Mouse (Mus musculus) erythroblast, embryonic 14.5 days (primary cell): ENCODE data around the gene Map4k4. TPM values are rescaled to one million over a fixed set of nuclear protein-coding genes. Genes with fewer than 3 reads are reported as not detected.

Experiments
- H3K27me3 ChIP-seq: 2 replicates; pipeline ENCODE4 v1.6.1; 2012; ENCODE audit warnings: inconsistent platforms; ENCODE audit not compliant: control insufficient read depth
- H3K36me3 ChIP-seq: 2 replicates; pipeline ENCODE4 v1.6.1; 2012; ENCODE audit warnings: mild to moderate bottlenecking, inconsistent platforms; ENCODE audit not compliant: control insufficient read depth
- H3K4me1 ChIP-seq: 2 replicates; pipeline ENCODE4 v1.6.1; 2012; ENCODE audit warnings: inconsistent platforms; ENCODE audit not compliant: control insufficient read depth
- H3K4me3 ChIP-seq: replicated peaks from 2 replicates; pipeline ENCODE3; 2012; ENCODE audit warnings: moderate library complexity, mild to moderate bottlenecking, inconsistent platforms
- H3K9me3 ChIP-seq: 2 replicates; pipeline ENCODE4 v1.6.1; 2012; ENCODE audit warnings: low read length, inconsistent platforms, mixed read lengths; ENCODE audit not compliant: control insufficient read depth
- GATA1 ChIP-seq: IDR thresholded peaks from 2 replicates; pipeline ENCODE4 v1.6.1; 2012; ENCODE audit warnings: low read length, inconsistent platforms, mixed read lengths
- TAL1 ChIP-seq: IDR thresholded peaks from 3 replicates; pipeline ENCODE4 v1.6.1; 2012; ENCODE audit warnings: low read length, inconsistent platforms, mixed read lengths
- polyA plus RNA-seq: library from polyadenylated mRNA; stranded (reverse); fragments of >175 nt; gene quantifications from 2 replicates; pipeline ENCODE4 v1.2.3, GENCODE M21; 2012

Gene Map4k4
- polyA plus RNA-seq, 1 experiment, result 0.12 TPM

DNA sequence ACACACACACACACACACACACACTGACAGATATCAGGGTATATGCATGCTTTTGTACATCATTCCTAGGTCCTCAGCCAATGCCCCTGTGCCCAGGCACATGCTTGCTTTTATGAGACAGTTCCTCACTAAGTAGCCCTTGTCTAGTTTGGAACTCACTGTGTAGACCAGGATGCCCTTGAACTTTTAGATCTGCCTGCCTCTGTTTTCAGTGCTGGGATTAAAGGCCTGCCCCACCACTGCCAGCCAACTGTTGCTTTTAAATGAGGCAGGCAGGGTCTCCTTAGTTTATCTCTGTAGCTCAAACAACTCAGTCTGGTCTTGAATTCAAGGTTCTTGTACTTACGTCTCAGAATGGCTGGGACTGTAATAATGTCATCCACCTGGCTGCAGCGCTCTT lies 8.3 kb downstream of the Map4k4 start:
- Histone ChIP-seq H3K36me3 (no peaks in the 10 kb centered on the region; the same call in 1 of the 2 replicates), H3K4me1 (no peaks in the 10 kb centered on the region; the same call in 1 of the 2 replicates)
- TF ChIP-seq TAL1 (no peak), GATA1 (no peak)

DNA sequence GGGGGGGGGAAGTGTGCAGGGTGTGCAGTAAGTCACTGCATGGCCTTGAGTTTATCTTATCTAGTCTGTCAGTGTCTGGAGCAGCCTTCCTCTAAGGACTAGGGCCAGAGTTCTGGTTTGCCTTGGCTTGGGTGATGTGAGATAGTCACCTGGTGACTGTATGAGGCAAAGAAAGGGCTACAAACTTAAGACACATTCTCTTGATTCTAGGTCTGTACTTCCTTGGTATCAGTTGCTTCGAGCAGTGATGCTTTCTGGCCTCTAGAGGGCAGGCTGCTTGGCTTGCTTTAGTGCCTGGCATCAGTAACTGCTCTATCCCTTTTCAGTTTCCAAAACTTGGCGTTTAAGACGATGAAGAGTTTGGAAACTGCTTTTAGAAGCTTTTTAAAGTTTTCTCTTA lies 10.7 kb downstream of the Map4k4 start:
- H3K4me3 ChIP-seq, result no peak overlapping the region
- H3K36me3 ChIP-seq, result no peaks in the 10 kb centered on the region; the same call in 1 of the 2 replicates
- H3K9me3 ChIP-seq, result peaks cover 6% of the 10 kb centered on the region
- H3K27me3 ChIP-seq, result no peaks in the 10 kb centered on the region
- H3K4me1 ChIP-seq, result no peaks in the 10 kb centered on the region; the same call in none of the 2 replicates
- TF ChIP-seq TAL1 (no peak), GATA1 (no peak)

More for the DNA sequence above, 8.3 kb downstream of the Map4k4 start:
- no peak overlapping the region for H3K4me3 ChIP-seq
- H3K9me3 ChIP-seq, result no peaks in the 10 kb centered on the region
- H3K27me3 ChIP-seq, result no peaks in the 10 kb centered on the region

DNA sequence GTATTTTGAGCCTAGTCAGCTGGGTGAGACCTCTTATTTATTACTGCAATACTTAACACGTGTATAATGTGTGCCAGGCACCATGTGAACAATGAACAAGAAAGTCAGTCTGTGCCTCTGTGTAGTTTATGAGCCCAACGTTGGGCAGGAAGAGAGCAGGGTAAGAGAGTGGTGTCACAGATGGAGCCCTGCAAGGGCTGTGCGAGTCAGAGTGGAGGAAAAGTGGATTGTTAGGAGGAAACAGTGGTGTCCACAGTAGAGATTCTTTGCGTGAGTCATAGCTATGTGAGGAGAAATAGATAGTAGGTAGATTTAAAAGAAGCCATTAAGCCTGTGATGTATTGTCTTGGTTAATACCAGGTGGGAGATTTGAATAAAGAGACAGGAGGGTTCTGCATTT lies 12.5 kb downstream of the Map4k4 start:
- Histone ChIP-seq H3K36me3 (no peaks in the 10 kb centered on the region; the same call in 1 of the 2 replicates), H3K9me3 (peaks cover 6% of the 10 kb centered on the region), H3K27me3 (no peaks in the 10 kb centered on the region), H3K4me3 (no peak overlapping the region), H3K4me1 (no peaks in the 10 kb centered on the region; the same call in none of the 2 replicates)
- TF ChIP-seq TAL1 (no peak), GATA1 (no peak)

DNA sequence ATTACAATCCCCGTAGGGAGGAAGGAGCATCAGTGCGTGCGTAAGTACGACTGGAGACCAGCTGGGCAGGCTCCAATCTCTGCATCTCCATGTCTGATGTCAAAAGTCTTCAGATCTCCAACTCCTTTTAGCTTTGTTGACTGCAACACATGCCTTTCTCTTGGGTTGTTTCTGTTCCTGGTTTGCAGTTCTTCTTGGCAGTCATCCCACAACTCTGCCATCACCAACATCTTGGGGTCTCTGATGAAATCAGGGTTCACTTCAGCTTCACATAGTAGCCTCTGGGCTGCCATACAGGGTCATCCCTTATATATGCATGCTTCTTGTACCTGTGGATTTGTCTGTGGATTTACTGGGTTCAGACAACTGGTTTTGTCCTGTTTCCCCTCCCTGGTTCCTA lies 15.4 kb downstream of the Map4k4 start:
- no peak overlapping the region for H3K4me3 ChIP-seq
- H3K4me1 ChIP-seq, result no peaks in the 10 kb centered on the region; the same call in none of the 2 replicates
- H3K36me3 ChIP-seq, result no peaks in the 10 kb centered on the region; the same call in 1 of the 2 replicates
- H3K27me3 ChIP-seq, result no peaks in the 10 kb centered on the region
- H3K9me3 ChIP-seq, result peaks cover 6% of the 10 kb centered on the region
- TF ChIP-seq GATA1 (no peak), TAL1 (no peak)

DNA sequence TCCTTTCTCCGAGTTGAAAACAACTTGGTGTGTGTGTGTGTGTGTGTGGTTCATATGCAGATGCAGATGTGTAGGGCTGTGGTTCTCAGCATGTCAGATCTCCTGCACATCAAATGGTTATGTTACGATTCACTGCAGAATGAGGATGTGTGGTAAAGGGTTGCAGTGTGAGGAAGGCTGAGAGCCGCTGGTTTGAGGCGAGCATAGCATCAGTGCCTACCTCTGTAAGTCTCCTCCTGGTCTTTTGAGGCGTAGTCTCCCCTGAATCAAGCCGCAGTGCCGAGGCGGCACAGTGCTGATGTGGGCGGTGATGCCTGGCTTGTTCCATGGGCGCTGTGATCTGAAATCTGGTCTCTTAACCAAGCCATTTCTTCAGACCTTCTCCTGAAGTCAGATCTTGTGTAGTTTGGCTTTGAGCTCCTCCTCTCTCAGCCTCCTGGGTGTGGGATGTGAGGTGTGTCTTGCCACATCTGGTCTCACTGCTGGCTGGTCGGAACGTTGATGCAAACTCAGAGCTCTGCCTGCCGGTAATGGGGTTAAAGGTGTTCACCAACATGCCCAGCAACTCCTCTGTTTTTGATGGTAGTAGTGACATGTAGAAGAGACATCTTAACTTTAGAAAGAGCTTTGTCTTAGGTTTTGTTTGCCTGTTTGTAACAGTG lies 17.3 kb downstream of the Map4k4 start:
- Histone ChIP-seq H3K4me1 (no peaks in the 10 kb centered on the region; the same call in 1 of the 2 replicates), H3K27me3 (peaks cover 5% of the 10 kb centered on the region), H3K4me3 (no peak overlapping the region), H3K9me3 (peaks cover 6% of the 10 kb centered on the region), H3K36me3 (no peaks in the 10 kb centered on the region; the same call in 1 of the 2 replicates)
- TF ChIP-seq GATA1, result no peak
- no peak for TF ChIP-seq TAL1

DNA sequence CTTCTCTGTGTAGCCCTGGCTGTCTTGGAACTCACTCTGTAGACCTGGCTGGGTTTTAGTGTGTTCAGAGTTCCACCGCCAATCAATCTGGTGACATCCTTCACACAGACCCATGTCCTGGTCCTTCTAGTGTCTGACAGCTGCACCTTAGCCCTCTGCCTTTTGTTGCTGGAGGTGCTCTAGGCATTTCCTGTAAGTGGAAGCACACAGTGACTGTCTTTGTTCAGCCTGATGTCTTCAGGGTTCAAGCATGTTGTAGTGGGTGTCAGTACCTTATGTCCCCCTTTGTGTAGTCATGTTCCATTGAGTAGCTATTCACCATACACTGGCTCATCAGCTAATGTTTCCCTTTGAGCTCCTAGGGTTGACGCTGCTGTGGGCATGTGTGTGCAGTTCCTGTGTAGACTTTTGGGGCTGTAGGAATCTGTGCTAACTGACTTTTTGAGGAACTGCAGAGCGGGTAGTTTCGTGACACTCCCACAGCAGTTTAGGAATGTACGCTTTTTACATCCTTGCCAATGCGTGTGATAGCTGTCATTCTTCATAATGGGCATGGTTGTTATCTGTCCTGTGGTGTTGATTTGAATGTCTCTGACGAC lies 17.9 kb downstream of the Map4k4 start:
- no peak overlapping the region for H3K4me3 ChIP-seq
- TF ChIP-seq TAL1 (no peak), GATA1 (no peak)
- H3K4me1 ChIP-seq, result peaks cover 3% of the 10 kb centered on the region
- H3K36me3 ChIP-seq, result no peaks in the 10 kb centered on the region; the same call in 1 of the 2 replicates
- peaks cover 6% of the 10 kb centered on the region for H3K9me3 ChIP-seq
- peaks cover 11% of the 10 kb centered on the region for H3K27me3 ChIP-seq

DNA sequence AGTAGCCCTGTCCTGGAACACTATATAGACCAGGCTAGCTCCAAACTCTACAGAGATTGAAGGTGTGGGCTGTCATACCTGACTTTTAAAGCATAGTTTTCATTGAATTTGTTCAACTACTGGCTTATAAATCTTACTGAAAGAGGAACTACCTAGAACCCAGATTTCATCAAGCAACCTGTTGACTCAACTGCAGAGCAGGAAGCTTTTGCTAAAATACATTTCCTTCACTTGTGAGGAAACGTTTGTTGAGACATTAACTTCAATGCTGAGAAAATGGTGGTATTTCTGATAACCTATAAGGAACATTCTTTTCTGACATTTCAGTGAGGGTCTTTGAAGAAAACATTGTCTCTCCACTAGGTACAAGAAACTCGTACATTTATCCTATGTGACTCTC lies 19.9 kb downstream of the Map4k4 start:
- TF ChIP-seq TAL1, result no peak
- TF ChIP-seq GATA1, result no peak
- peaks cover 2% of the 10 kb centered on the region for H3K9me3 ChIP-seq
- no peak overlapping the region for H3K4me3 ChIP-seq
- peaks cover 18% of the 10 kb centered on the region for H3K27me3 ChIP-seq
- H3K36me3 ChIP-seq, result no peaks in the 10 kb centered on the region
- H3K4me1 ChIP-seq, result peaks cover 7% of the 10 kb centered on the region

DNA sequence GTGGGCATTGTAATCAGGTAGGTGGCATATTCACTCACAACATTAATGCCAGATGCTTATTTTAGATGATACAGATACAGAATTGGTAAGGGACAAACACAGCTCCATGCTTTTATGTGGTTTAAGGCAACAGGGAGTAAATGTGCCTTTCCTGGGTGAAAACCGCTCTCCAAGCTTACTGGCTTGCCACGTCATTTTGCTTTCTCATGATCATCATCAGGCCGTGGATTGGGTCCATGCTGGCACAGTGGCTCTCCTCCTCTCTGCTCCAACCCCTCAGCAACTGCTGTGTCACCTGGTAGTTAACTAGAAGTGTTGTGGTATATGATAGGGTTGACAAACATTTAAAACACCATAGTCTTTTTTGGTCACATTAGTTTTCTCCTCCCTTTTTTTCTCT lies 21.3 kb downstream of the Map4k4 start:
- Histone ChIP-seq H3K36me3 (no peaks in the 10 kb centered on the region), H3K4me3 (no peak overlapping the region), H3K9me3 (no peaks in the 10 kb centered on the region), H3K27me3 (peaks cover 18% of the 10 kb centered on the region), H3K4me1 (peaks cover 7% of the 10 kb centered on the region)
- TF ChIP-seq TAL1 (no peak), GATA1 (no peak)

DNA sequence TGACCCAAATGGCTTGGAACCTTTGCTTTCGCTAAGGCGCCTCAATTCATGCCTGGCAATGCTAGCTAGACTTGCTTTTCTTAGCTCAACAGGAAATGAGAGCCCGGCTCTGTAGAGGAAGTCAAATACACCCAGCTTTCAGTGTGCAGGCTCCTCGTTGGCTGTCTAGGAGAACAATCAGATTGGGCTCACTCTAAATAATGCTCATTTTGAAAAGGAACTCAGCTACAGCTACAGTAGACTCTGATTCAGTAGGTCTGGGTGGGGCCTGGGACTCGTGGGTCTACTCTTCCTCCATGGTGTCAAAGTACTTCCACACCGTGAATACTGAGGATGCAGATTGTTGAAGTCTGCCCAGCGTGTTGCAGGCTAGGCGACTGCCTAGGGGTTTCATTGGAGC lies 22.0 kb downstream of the Map4k4 start:
- Histone ChIP-seq H3K36me3 (no peaks in the 10 kb centered on the region), H3K9me3 (no peaks in the 10 kb centered on the region), H3K27me3 (peaks cover 18% of the 10 kb centered on the region), H3K4me3 (no peak overlapping the region), H3K4me1 (peaks cover 7% of the 10 kb centered on the region)
- TF ChIP-seq TAL1, result no peak
- no peak for TF ChIP-seq GATA1
